Mouse (Mus musculus) liver, adult 2 months (tissue): ENCODE data around the gene Krtap21-1. TPM values are rescaled to one million over a fixed set of nuclear protein-coding genes. Genes with fewer than 3 reads are reported as not detected.

Experiments used
- DNase-seq: peaks from one replicate; pipeline ENCODE4 v3.0.0-alpha.2; 2011; ENCODE audit warnings: low read depth, low spot score; ENCODE audit errors: extremely low read depth
- H3K27ac ChIP-seq: fragments of 200-500 bp; replicated peaks from 2 replicates; pipeline ENCODE4 v1.5.1; 2012; ENCODE audit warnings: low read depth, mild to moderate bottlenecking, control low read depth, inconsistent platforms, low read length; ENCODE audit not compliant: insufficient read depth
- H3K27me3 ChIP-seq: fragments of 200-500 bp; 2 replicates; pipeline ENCODE4 v1.6.1; 2012; ENCODE audit warnings: mild to moderate bottlenecking, moderate library complexity, low read length, inconsistent platforms; ENCODE audit not compliant: control insufficient read depth, insufficient read depth
- H3K36me3 ChIP-seq: fragments of 200-500 bp; 2 replicates; pipeline ENCODE4 v1.6.1; 2012; ENCODE audit warnings: low read length, inconsistent platforms; ENCODE audit not compliant: control insufficient read depth, insufficient read depth
- H3K4me1 ChIP-seq: fragments of 200-500 bp; 2 replicates; pipeline ENCODE4 v1.6.1; 2011; ENCODE audit warnings: low read length; ENCODE audit not compliant: control insufficient read depth, insufficient read depth
- H3K4me3 ChIP-seq: fragments of 200-500 bp; 2 replicates; pipeline ENCODE4 v1.5.1; 2011; ENCODE audit warnings: low read depth, mild to moderate bottlenecking, control low read depth, low read length, moderate library complexity; ENCODE audit not compliant: insufficient read depth
- H3K79me2 ChIP-seq: fragments of 200-500 bp; 2 replicates; pipeline ENCODE4 v1.6.1; 2012; ENCODE audit warnings: inconsistent platforms, mild to moderate bottlenecking, low read length, moderate library complexity; ENCODE audit not compliant: control insufficient read depth, insufficient read depth
- H3K9ac ChIP-seq: fragments of 200-500 bp; 2 replicates; pipeline ENCODE4 v1.6.1; 2012; ENCODE audit warnings: low read depth, mild to moderate bottlenecking, control low read depth, inconsistent platforms, low read length
- CTCF ChIP-seq: fragments of 200-500 bp; IDR thresholded peaks from 2 replicates; pipeline ENCODE4 v1.5.1; 2011; ENCODE audit warnings: low read depth, low read length, control low read depth
- POLR2A ChIP-seq: fragments of 200-500 bp; IDR thresholded peaks from 2 replicates; pipeline ENCODE4 v1.6.1; 2011; ENCODE audit warnings: low read length, control low read depth; ENCODE audit not compliant: insufficient read depth; ENCODE audit errors: extremely low read depth
- whole genome bisulfite sequencing: fragments of 180-500 bp; shearing (Covaris S2); methylation state at CpG from one replicate; pipeline ENCODE4 v1.1.7; 2018; 5-methylcytosine and 5-hydroxymethylcytosine counted together
- polyA plus RNA-seq: library from polyadenylated mRNA; depleted of rRNA; stranded (reverse); fragments of >200 nt; gene quantifications from 2 replicates; pipeline ENCODE4 v1.2.3, GENCODE M21; 2012; rRNA removed
- total RNA-seq: library from RNA; depleted of rRNA; stranded (reverse); fragments of >200 nt; gene quantifications from 2 replicates; pipeline ENCODE4 v1.2.3, GENCODE M21; 2014; rRNA removed

Krtap21-1 gene
- total RNA-seq (not detected in 2 replicates), polyA plus RNA-seq (not detected in 2 replicates)

- H3K4me3 ChIP-seq = no peak within 1 kb of the TSS
- no peaks in the 10 kb centered on the region for H3K79me2 ChIP-seq
- WGBS = 56% methylated on average over 2 of the region's 2 CpGs
- H3K4me1 ChIP-seq = no peaks in the 10 kb centered on the region
- H3K9ac ChIP-seq = no peak within 1 kb of the TSS
- no peak for TF ChIP-seq CTCF
- no peak for TF ChIP-seq POLR2A
- no peak within 1 kb of the TSS for H3K27ac ChIP-seq
- no peaks in the 10 kb centered on the region for H3K36me3 ChIP-seq
- no peaks in the 10 kb centered on the region for H3K27me3 ChIP-seq
- no peak for DNase-seq
Measured at GRCm38 (mm10) chr16:89403768-89404167, at the start of gene Krtap21-1. Krtap21-1 (minus strand) TSS chr16:89403868.

DNA sequence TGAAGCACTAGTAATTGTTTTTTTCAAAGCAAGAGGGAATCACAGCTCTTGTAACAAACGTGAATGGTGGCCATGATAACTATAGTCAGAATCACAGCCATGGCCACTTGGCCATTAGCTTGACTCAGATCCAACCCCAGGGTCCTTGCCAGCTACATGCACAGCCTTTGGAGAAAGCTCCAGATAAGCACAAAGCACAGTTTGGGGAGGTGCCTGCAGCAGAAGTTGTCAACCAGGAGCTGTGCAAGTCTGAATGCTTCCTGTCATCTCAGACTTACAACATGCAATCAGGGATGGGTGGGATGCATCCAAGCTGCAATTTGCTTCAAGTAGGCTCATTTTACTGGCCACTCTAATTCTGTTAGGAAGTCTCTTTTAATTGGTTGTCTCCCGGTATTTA is 25.9 kb upstream of the Krtap21-1 start:
- H3K36me3 ChIP-seq = no peaks in the 10 kb centered on the region
- no peak for DNase-seq
- H3K27ac ChIP-seq = no peak overlapping the region
- H3K79me2 ChIP-seq = no peaks in the 10 kb centered on the region
- TF ChIP-seq POLR2A (no peak), CTCF (no peak)
- H3K27me3 ChIP-seq = no peaks in the 10 kb centered on the region
- no peaks in the 10 kb centered on the region for H3K4me1 ChIP-seq
- WGBS = 66% methylated on average over 2 of the region's 2 CpGs
- no peak overlapping the region for H3K9ac ChIP-seq
- no peak overlapping the region for H3K4me3 ChIP-seq

DNA sequence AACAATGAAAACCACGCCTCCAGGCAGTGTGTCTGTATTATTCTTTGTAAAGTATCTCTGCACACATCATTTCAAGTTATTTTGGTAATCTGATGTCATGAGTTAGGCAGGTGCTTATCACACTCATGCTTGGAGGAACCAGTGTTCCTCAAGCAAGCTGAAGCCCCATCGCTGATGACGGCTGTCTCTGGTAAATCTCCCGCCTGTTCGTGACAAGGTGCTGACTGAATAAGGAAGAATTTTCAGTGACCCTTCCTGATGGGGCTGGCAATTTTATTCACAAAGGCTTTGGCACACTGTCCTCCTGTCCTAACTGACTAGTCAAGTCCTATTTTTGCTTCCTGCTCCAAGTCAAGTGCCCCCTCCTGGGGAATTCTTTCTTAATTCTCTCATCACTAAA is 21.6 kb upstream of the Krtap21-1 start:
- H3K27ac ChIP-seq = no peak overlapping the region
- no peaks in the 10 kb centered on the region for H3K79me2 ChIP-seq
- DNase-seq = no peak
- H3K4me1 ChIP-seq = no peaks in the 10 kb centered on the region
- H3K27me3 ChIP-seq = no peaks in the 10 kb centered on the region
- no peak overlapping the region for H3K9ac ChIP-seq
- 86% methylated on average over 5 of the region's 5 CpGs for WGBS
- H3K4me3 ChIP-seq = no peak overlapping the region
- TF ChIP-seq CTCF (no peak), POLR2A (no peak)
- H3K36me3 ChIP-seq = no peaks in the 10 kb centered on the region

GRCm38 (mm10) chr16:89420011-89420410 is 16.3 kb upstream of the Krtap21-1 start, which contains the start of gene Krtap6-2:
Krtap6-2 (minus strand) TSS chr16:89420111.
- H3K79me2 ChIP-seq = no peaks in the 10 kb centered on the region
- H3K4me3 ChIP-seq = no peak within 1 kb of the TSS
- no peaks in the 10 kb centered on the region for H3K4me1 ChIP-seq
- H3K27ac ChIP-seq = no peak within 1 kb of the TSS
- no peaks in the 10 kb centered on the region for H3K27me3 ChIP-seq
- H3K36me3 ChIP-seq = no peaks in the 10 kb centered on the region
- no peak for TF ChIP-seq POLR2A
- TF ChIP-seq CTCF = no peak
- no peak for DNase-seq
- H3K9ac ChIP-seq = no peak within 1 kb of the TSS
- WGBS = 87% methylated on average over 3 of the region's 3 CpGs

- Histone ChIP-seq H3K79me2 (no peaks in the 10 kb centered on the region), H3K4me3 (no peak overlapping the region), H3K27me3 (no peaks in the 10 kb centered on the region), H3K4me1 (no peaks in the 10 kb centered on the region), H3K9ac (no peak overlapping the region), H3K36me3 (no peaks in the 10 kb centered on the region), H3K27ac (no peak overlapping the region)
- WGBS = 75% methylated on average over 3 of the region's 3 CpGs
- TF ChIP-seq CTCF (no peak), POLR2A (no peak)
- no peak for DNase-seq
Measured at GRCm38 (mm10) chr16:89416311-89416710, 12.6 kb upstream of the Krtap21-1 start.

DNA sequence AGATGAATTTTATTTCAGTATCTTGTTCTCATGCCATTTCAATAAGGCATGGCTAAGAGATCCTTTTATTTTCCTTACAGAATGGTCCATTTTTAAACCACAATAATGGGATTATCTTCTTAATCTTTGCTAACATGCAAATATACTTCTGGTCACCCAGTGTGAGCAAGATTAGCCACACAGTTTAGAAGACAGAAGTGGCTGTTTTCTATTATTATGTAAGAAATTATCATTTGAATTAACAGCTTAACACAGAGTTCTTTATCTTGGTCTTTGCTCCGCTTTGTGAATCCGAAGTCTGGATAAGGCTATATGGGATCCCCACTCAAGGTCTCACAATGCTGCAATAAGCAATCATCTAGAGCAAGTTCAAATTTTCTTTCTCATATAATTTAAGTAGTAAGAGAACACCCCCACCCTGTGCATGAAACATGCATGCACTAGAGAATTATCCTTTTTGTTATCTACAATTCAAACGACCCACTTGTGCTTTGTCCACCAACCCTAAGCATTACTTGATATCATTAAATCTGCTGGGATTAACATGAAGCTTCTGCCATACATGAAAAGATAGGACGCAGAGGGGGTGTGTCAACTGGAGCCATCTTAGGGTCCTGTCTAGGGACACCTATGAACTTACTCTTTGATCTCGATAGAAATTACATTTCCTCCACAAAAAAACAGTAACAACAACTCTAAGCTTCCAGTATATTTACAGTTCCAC is 6.8 kb upstream of the Krtap21-1 start:
- no peak for DNase-seq
- no peaks in the 10 kb centered on the region for H3K36me3 ChIP-seq
- no peak overlapping the region for H3K4me3 ChIP-seq
- no peaks in the 10 kb centered on the region for H3K79me2 ChIP-seq
- H3K4me1 ChIP-seq = no peaks in the 10 kb centered on the region
- 73% methylated on average over 5 of the region's 5 CpGs for WGBS
- TF ChIP-seq POLR2A (no peak), CTCF (no peak)
- no peaks in the 10 kb centered on the region for H3K27me3 ChIP-seq
- no peak overlapping the region for H3K9ac ChIP-seq
- no peak overlapping the region for H3K27ac ChIP-seq
